Mouse (Mus musculus): ENCODE data around the gene Tuba1c.

Tuba1c gene

GRCm38 (mm10) chr15:99087253-99088075 lies 57.8 kb downstream of the Tuba1c start, which contains the start of gene C1ql4:
Gene C1ql4, minus strand, starts transcription at chr15:99087817.
- in situ Hi-C loops (cut with MboI; ENCODE audit: unreplicated experiment in 2 of 2), result loop anchor here in 1 of 2 experiments (5.0 kb wide), 1 partner anchor 85 kb away; no protein-coding TSS in a partner anchor

All from v-Abl transformed pro-B cells (cell line).